ENCODE assay signal across 17 mouse cellular contexts in the genomic region with DNA sequence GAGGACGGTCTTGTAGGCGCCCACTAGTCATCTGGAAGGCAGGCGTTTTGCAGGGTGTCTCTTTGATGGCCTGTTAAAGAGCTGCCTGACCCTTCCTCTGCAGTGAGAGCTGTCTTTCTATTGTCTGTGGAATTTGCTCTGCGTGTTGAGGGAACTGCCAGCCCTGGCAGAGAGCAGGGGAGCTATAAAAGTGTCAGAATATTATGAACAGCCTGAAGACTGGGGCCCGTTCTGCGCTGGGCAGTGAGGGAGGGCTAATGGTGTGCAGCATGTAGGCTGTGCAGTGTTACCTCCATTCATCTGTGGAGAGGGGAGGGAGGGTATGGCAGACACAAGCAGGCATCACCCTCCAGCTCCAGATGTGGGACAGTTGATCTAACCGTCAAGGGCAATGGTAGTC.
DNase-seq lines count a peak whose midpoint lies in the region; ATAC-seq lines count a peak whose summit lies in the region.
"Had no signal": no experiment of that assay in that cellular context is flagged by ENCODE, and none has a peak within 500 bp of the region (broad histone marks: within the 10 kb centered on the region; RNA-seq: fewer than 3 reads in every experiment).

No protein-coding gene starts in this region.

- no peak overlapping the region for H3K9ac ChIP-seq in neural tube, embryonic 15.5 days (replicated peaks)
- H3K9ac ChIP-seq in limb, embryonic 13.5 days, result no peak overlapping the region
- no peak overlapping the region for H3K9ac ChIP-seq in midbrain, embryonic 11.5 days (ENCODE audit: low read length)
- H3K9ac ChIP-seq: heart, embryonic 13.5 days; liver, embryonic 13.5 days had no signal

- H3K9me3 ChIP-seq in neural tube, embryonic 15.5 days (replicated peaks), result 0 out of 2 replicates have a peak, but pooled peaks cover 3% of the 10 kb centered on the region
- H3K9me3 ChIP-seq in limb, embryonic 13.5 days, result peaks cover 4% of the 10 kb centered on the region; the same call in 1 of the 2 replicates
- no peaks in the 10 kb centered on the region; the same call in 1 of the 2 replicates for H3K9me3 ChIP-seq in midbrain, embryonic 11.5 days (ENCODE audit: control insufficient read depth, low read length)
- H3K9me3 ChIP-seq: hindbrain, embryonic 10.5 days; liver, embryonic 13.5 days had no signal

- WGBS in neural tube, embryonic 15.5 days, result 12% methylated on average over 7 of the region's 7 CpGs
- WGBS in limb, embryonic 13.5 days, result 9% methylated on average over 7 of the region's 7 CpGs
- WGBS in midbrain, embryonic 11.5 days, result 75% methylated on average over 7 of the region's 7 CpGs

- H3K27ac ChIP-seq in neural tube, embryonic 15.5 days (replicated peaks), result no peak overlapping the region
- no peak overlapping the region for H3K27ac ChIP-seq in limb, embryonic 13.5 days
- H3K27ac ChIP-seq in midbrain, embryonic 11.5 days (ENCODE audit: low read depth, low read length), result no peak overlapping the region
- H3K27ac ChIP-seq: heart, embryonic 13.5 days; hindbrain, embryonic 10.5 days; liver, embryonic 13.5 days had no signal

- DNase-seq in adrenal gland, postnatal 10 days, result peak; percentile 15
- no peak for DNase-seq in adrenal gland, postnatal 4 days (ENCODE audit: low spot score in 2 of 2)
- peak; percentile 41 for DNase-seq in neural tube, embryonic 10.5 days (ENCODE audit: extremely low spot score, low spot score)
- DNase-seq in retina, postnatal 1 day, result no peak
- no peak for DNase-seq in spleen, postnatal 4 days (ENCODE audit: low spot score in 2 of 2)
- no peak for DNase-seq in midbrain, embryonic 11.5 days (ENCODE audit: low spot score, missing footprints)
- DNase-seq: cerebellum, adult 8-10 months; gastrocnemius, postnatal 14 days; kidney, postnatal 10 days; liver, embryonic 13.5 days; right cerebral cortex, postnatal 14 days; thymus, postnatal 36 days had no signal

- H3K4me2 ChIP-seq in neural tube, embryonic 15.5 days, result no peak overlapping the region
- no peak overlapping the region; the same call in 1 of the 2 replicates for H3K4me2 ChIP-seq in limb, embryonic 13.5 days (replicated peaks)
- no peak overlapping the region for H3K4me2 ChIP-seq in midbrain, embryonic 11.5 days
- H3K4me2 ChIP-seq: heart, embryonic 13.5 days; liver, embryonic 13.5 days had no signal

- H3K27me3 ChIP-seq in neural tube, embryonic 15.5 days (replicated peaks), result no peaks in the 10 kb centered on the region
- H3K27me3 ChIP-seq in limb, embryonic 13.5 days, result peaks cover 29% of the 10 kb centered on the region
- H3K27me3 ChIP-seq in midbrain, embryonic 11.5 days (ENCODE audit: control insufficient read depth, insufficient read depth, low read length), result no peaks in the 10 kb centered on the region
- H3K27me3 ChIP-seq: liver, embryonic 13.5 days had no signal

- no peak; the same call in 1 of the 2 replicates for ATAC-seq in neural tube, embryonic 15.5 days (ENCODE audit: low FRiP score)
- peak; percentile 85 for ATAC-seq in limb, embryonic 13.5 days (ENCODE audit: low FRiP score, low read depth)
- no peak for ATAC-seq in midbrain, embryonic 11.5 days (ENCODE audit: low FRiP score)
- ATAC-seq: forebrain, embryonic 16.5 days had no signal

- H3K4me1 ChIP-seq in neural tube, embryonic 15.5 days, result peaks cover 16% of the 10 kb centered on the region
- peaks cover 18% of the 10 kb centered on the region for H3K4me1 ChIP-seq in limb, embryonic 13.5 days
- peaks cover 6% of the 10 kb centered on the region; the same call in 1 of the 2 replicates for H3K4me1 ChIP-seq in midbrain, embryonic 11.5 days (ENCODE audit: control insufficient read depth, insufficient read depth, low read length)
- H3K4me1 ChIP-seq: liver, embryonic 13.5 days had no signal

- H3K4me3 ChIP-seq in neural tube, embryonic 15.5 days (replicated peaks), result no peak overlapping the region
- no peak overlapping the region for H3K4me3 ChIP-seq in limb, embryonic 13.5 days
- no peak overlapping the region for H3K4me3 ChIP-seq in midbrain, embryonic 11.5 days (ENCODE audit: low read depth, low read length)
- H3K4me3 ChIP-seq: heart, embryonic 13.5 days; hindbrain, embryonic 10.5 days; liver, embryonic 13.5 days had no signal

- no peaks in the 10 kb centered on the region for H3K36me3 ChIP-seq in neural tube, embryonic 15.5 days
- H3K36me3 ChIP-seq in limb, embryonic 13.5 days, result no peaks in the 10 kb centered on the region
- no peaks in the 10 kb centered on the region for H3K36me3 ChIP-seq in midbrain, embryonic 11.5 days (ENCODE audit: control insufficient read depth, insufficient read depth, low read length)
- H3K36me3 ChIP-seq: heart, embryonic 13.5 days; hindbrain, embryonic 10.5 days; liver, embryonic 13.5 days had no signal

Comparison
In these comparisons a context has a peak if more than half of its experiments do, and no peak if none do; other contexts are left out.
1. DNase-seq: peak in adrenal gland, postnatal 10 days (single experiment) and neural tube, embryonic 10.5 days (single experiment); none in adrenal gland, postnatal 4 days (0 of 2), retina, postnatal 1 day (single experiment), spleen, postnatal 4 days (0 of 2) and midbrain, embryonic 11.5 days (single experiment).